Mouse (Mus musculus) monocyte, adult 5-6 weeks (primary cell): ENCODE results near the gene H2-Oa. TPM values are rescaled to one million over a fixed set of nuclear protein-coding genes. Genes with fewer than 3 reads are reported as not detected.

Experiments used
- ATAC-seq: fragments of 153-309, 156-312 bp; replicated peaks from 2 replicates; pipeline ENCODE4 v1.8.0; 2017; ENCODE audit warnings: mild to moderate bottlenecking; ENCODE audit not compliant: low TSS enrichment, insufficient number of reproducible peaks, severe bottlenecking, poor library complexity, low FRiP score
- total RNA-seq: library from RNA; stranded (forward); fragments of 200-1000, 200-491, 200-594 nt; gene quantifications from 3 replicates; pipeline ENCODE4 v1.2.3, GENCODE M21; 2017

Gene H2-Oa
- total RNA-seq: 7.8 to 18.9 TPM (median 17.6 TPM) in 3 replicates

GRCm38 (mm10) chr17:34092197-34092875, at the start of gene H2-Oa:
Gene H2-Oa, plus strand, starts transcription at chr17:34092340.
- 0 out of 2 replicates have a peak, but pooled peaks have one; percentile 18 for ATAC-seq

GRCm38 (mm10) chr17:34045941-34046340, 46.2 kb upstream of the H2-Oa start:
- no peak for ATAC-seq

GRCm38 (mm10) chr17:34047404-34048050, 44.6 kb upstream of the H2-Oa start:
- ATAC-seq: peak; percentile 77

- ATAC-seq: peak; percentile 25; the same call in 1 of the 2 replicates
Measured at GRCm38 (mm10) chr17:34057224-34057623, 34.9 kb upstream of the H2-Oa start.

- no peak for ATAC-seq
Measured at GRCm38 (mm10) chr17:34068864-34069263, 23.3 kb upstream of the H2-Oa start.

- peak; percentile 59 for ATAC-seq
Measured at GRCm38 (mm10) chr17:34072091-34072490, 20.0 kb upstream of the H2-Oa start.

DNA sequence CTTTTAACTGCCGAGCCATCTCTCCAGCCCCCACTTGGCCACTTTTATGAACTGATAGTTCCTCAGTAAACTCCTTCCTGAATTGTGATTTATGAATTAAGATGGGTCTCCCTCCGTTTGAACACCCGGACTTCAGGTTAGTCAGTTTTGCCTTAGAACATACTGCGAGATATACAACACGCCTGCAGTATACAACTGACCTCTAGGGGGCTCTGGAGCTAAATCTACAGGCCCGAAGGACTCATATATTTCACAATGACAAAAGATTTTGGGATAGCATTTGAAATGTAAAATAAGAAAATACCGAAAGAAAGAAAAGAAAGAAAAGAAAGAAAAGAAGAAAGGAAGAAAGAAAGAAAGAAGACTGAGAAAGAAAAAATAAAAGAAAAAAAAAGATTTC, 16.9 kb upstream of the H2-Oa start:
- ATAC-seq: no peak

DNA sequence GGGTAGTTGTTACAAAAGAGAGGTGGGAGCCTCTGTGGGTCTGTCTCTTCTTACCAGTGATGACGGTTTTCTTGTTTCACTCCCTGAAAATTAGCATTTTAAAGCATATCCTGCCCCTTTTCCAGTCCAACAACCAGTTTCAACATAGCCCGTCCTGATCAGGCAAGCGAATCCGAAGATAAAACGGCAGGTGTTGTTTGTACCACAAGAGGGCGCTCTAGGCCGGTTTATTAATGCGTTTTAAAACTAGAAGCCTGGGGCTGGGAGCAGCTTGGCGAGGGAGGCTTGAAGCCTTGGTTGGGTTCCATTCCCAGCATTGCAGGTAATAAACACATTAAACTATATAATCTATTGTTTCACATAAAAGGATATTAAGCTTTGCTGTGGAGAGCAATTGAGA, 14.6 kb upstream of the H2-Oa start:
- ATAC-seq: peak; percentile 36; the same call in 1 of the 2 replicates

DNA sequence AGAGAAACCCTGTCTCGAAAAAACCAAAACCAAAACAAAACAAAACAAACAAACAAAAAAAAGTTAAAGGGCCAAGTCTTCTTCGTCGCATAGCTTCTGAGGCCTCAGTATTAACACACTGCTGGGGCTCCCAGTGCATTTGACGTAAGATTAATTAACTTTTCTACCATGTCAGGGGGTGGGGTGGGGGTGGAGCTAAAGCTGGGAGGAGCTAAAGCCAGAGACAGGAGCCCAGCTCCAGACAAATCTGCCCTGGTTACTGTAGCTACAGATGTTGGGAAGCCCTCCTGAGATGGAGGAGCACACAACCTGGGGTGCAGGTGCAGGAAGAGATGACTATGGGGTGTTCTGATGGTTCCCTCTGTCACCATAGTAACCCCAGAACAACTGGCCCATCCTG, 14.0 kb upstream of the H2-Oa start:
- no peak for ATAC-seq

- no peak for ATAC-seq
Measured at GRCm38 (mm10) chr17:34079002-34079401, 13.1 kb upstream of the H2-Oa start.

DNA sequence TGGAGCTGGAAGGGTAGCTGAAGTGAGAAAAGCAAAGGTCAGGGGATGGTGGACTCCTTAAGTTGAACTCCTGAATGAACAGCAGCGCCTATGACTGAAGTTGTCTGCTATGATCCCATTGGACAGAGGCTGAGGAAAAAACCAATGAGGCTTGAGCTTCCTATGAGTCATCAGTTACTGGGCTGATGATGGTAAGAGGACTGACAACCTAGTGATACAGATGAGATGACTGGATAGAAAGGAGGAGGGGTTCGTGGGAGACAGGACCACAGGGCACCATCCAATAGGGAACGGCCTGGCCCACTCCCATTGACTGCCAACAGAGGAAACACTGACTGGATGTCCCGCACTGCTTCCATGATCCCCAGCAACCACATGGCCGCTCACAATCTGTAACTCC, 12.5 kb upstream of the H2-Oa start:
- ATAC-seq: peak; percentile 67

DNA sequence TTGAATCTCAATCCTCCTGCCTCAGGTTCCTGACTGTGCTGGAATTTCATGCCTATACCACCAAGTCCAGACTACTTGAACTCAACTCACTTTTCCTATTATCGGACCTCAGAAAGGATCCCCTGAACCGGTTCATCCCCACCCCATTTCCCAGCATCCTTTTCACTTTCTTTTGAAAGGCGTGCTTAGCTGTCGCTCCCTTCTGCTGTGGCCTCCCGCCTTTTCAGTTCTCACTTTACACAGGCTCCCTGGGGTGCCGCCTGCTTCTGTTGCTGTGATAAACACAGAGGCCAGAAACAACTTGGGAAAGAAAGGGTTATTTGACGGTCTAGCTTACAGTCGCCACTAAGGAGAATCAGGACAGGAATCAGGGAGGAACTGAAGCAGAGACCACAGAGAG, 9.0 kb upstream of the H2-Oa start:
- ATAC-seq: no peak

- no peak for ATAC-seq
Measured at GRCm38 (mm10) chr17:34087386-34087785, 4.8 kb upstream of the H2-Oa start.

GRCm38 (mm10) chr17:34088124-34088523, 4.0 kb upstream of the H2-Oa start:
- ATAC-seq: no peak

GRCm38 (mm10) chr17:34090923-34091322, 1.2 kb upstream of the H2-Oa start:
- ATAC-seq: no peak

GRCm38 (mm10) chr17:34093199-34093874, 1.2 kb downstream of the H2-Oa start:
- ATAC-seq: no peak

DNA sequence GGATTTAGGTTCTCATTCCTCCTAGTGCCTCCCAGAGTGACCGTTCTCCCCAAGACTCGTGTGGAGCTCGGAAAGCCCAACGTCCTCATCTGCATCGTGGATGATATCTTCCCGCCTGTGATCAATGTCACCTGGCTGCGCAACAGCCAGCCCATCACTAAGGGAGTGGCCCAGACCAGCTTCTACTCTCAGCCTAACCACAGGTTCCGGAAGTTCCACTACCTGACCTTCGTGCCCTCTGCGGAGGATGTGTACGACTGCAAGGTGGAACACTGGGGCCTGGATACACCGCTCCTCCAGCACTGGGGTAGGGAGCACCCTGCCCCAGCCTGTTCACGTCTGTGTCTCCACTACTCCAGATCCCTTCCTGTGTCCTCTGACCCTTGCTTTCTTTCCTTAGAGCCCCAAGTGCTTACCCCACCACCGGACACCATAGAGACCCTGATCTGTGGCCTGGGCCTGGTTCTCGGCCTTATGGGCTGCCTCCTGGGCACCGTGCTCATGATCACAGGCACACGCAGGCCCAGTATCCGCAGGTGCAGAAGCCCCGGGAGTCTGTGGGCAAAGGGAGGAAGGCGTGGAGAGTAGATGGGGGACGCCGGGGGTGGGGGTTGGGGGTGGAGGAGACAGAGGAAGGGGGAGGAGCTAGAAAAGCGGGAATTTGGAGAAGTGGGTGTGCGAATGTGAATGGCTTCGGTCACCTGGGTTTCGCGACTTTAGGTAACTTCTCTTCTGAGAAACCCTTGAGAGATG, 2.3 kb downstream of the H2-Oa start:
- ATAC-seq: peak; percentile 10; the same call in 1 of the 2 replicates

DNA sequence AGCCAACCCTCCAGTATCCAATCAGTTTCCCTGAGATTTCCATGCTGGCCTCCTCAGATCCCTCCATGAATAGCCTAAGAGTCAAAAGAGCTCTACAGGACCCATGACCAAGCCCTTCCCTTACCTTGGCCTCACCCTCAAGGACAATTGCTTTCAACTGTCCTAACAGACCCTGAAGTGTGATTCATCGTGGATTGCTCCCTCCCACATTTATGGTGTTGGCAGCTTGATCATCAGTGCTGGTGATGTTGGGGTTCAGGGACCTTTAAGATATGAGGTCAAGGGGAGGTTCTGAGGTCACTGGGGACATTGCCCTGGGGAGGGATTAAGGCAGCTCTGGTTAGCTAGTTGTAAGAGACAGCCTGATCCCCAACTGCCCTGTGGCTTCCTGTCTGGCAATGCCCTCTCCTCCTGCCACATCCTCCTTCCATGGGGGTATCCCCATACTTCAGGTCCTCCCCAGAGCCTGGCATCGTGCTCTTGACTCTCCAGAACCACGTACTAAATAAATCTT, 4.4 kb downstream of the H2-Oa start:
- no peak for ATAC-seq

GRCm38 (mm10) chr17:34097272-34097671, 5.1 kb downstream of the H2-Oa start:
- no peak for ATAC-seq
